Mouse (Mus musculus) neural tube, embryonic 15.5 days (tissue): ENCODE data around the gene Osmr. TPM values are rescaled to one million over a fixed set of nuclear protein-coding genes. Genes with fewer than 3 reads are reported as not detected.
"Not testable (repeated sequence)": the region's sequence is repeated elsewhere in the genome, so short reads cannot be mapped to it uniquely, and the experiment has no call there.

Experiments used
- ATAC-seq: fragments of 200-750 bp; cut with Nextera tagmentation; 2 replicates; pipeline ENCODE4 v1.8.0; 2017; ENCODE audit warnings: mild to moderate bottlenecking, moderate TSS enrichment, moderate library complexity; ENCODE audit not compliant: low FRiP score
- H3K27ac ChIP-seq: fragments of 300-500 bp; sonication (generic); replicated peaks from 2 replicates; pipeline ENCODE4 v1.5.1; 2015; ENCODE audit warnings: mild to moderate bottlenecking, inconsistent platforms
- H3K27me3 ChIP-seq: fragments of 300-500 bp; sonication (generic); replicated peaks from 2 replicates; pipeline ENCODE4 v1.6.1; 2015; ENCODE audit warnings: inconsistent platforms
- H3K36me3 ChIP-seq: fragments of 300-500 bp; sonication (generic); 2 replicates; pipeline ENCODE4 v1.6.1; 2015; ENCODE audit warnings: inconsistent platforms
- H3K4me1 ChIP-seq: fragments of 300-500 bp; sonication (generic); 2 replicates; pipeline ENCODE4 v1.6.1; 2015; ENCODE audit warnings: inconsistent platforms
- H3K4me2 ChIP-seq: fragments of 300-500 bp; sonication (generic); 2 replicates; pipeline ENCODE4 v1.6.1; 2015; ENCODE audit warnings: inconsistent platforms, mild to moderate bottlenecking, moderate library complexity
- H3K4me3 ChIP-seq: fragments of 300-500 bp; sonication (generic); replicated peaks from 2 replicates; pipeline ENCODE4 v1.5.1; 2015; ENCODE audit warnings: mild to moderate bottlenecking, inconsistent platforms
- H3K9ac ChIP-seq: fragments of 300-500 bp; sonication (generic); replicated peaks from 2 replicates; pipeline ENCODE4 v1.6.1; 2015; ENCODE audit warnings: mild to moderate bottlenecking, inconsistent platforms
- H3K9me3 ChIP-seq: fragments of 300-500 bp; sonication (generic); replicated peaks from 2 replicates; pipeline ENCODE4 v1.6.1; 2016; ENCODE audit warnings: inconsistent platforms
- WGBS: fragments of 180-500 bp; shearing (Covaris S2); methylation state at CpG from one replicate; pipeline ENCODE4 v1.1.7; 2015; ENCODE audit warnings: mixed read lengths; 5-methylcytosine and 5-hydroxymethylcytosine counted together
- polyA plus RNA-seq: library from polyadenylated mRNA; unstranded; fragments of >200 nt; fragmentation: Nextera tagmentation; extraction: Ambion mirVana; gene quantifications from 2 replicates; pipeline ENCODE4 v1.2.1, GENCODE M21; 2015

The Osmr gene
- polyA plus RNA-seq, 1 experiment from 2014 or later: 1.8 TPM

DNA sequence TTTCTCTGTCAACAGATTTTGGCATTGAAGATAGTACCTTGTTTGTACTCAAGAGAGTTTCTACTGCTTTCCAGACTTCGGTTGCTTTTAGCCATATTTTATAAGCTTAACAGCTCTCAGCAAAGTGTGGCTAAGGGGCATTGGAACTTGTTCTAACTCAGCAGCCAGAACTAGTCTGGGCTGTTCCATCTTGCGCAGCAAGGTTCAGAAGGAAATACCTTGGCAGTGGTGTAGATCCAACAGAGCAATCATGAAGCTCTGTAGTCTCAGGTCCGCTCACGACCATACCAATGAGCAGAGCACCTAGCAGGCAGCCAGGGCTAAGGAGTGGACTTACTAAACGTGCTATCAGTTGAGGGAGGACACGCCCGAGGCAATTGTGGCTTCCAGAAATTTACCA, 15.0 kb downstream of the Osmr start:
- Histone ChIP-seq H3K36me3 (no peaks in the 10 kb centered on the region), H3K27me3 (no peaks in the 10 kb centered on the region), H3K9me3 (no peaks in the 10 kb centered on the region), H3K27ac (no peak overlapping the region), H3K4me2 (no peak overlapping the region), H3K4me1 (no peaks in the 10 kb centered on the region), H3K4me3 (no peak overlapping the region), H3K9ac (no peak overlapping the region)
- WGBS: 88% methylated on average over 7 of the region's 7 CpGs
- ATAC-seq: no peak

DNA sequence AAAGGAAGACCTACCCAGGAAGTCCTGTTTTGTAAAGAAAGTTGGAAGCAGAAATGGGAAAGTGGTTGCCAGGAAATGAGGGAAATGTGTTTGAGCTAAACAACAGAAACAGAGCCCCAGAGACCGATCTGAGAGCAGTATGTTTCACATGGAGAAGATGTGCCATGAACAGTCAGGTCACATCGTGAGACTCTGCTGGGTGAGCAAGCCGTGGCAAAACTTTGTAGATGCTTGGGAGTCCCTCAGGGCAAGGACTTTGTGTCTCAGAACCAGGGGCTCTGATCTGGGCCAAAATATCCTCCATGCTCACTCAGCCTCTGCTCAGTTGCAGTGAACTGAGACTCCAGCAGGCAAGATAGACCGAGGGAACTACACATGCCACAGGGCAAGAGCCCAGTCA, 15.9 kb downstream of the Osmr start:
- H3K9ac ChIP-seq: no peak overlapping the region
- no peaks in the 10 kb centered on the region for H3K27me3 ChIP-seq
- H3K9me3 ChIP-seq: no peaks in the 10 kb centered on the region
- WGBS: 92% methylated on average over 4 of the region's 4 CpGs
- no peak for ATAC-seq
- H3K27ac ChIP-seq: no peak overlapping the region
- no peak overlapping the region for H3K4me2 ChIP-seq
- no peak overlapping the region for H3K4me3 ChIP-seq
- no peaks in the 10 kb centered on the region for H3K36me3 ChIP-seq
- no peaks in the 10 kb centered on the region for H3K4me1 ChIP-seq

DNA sequence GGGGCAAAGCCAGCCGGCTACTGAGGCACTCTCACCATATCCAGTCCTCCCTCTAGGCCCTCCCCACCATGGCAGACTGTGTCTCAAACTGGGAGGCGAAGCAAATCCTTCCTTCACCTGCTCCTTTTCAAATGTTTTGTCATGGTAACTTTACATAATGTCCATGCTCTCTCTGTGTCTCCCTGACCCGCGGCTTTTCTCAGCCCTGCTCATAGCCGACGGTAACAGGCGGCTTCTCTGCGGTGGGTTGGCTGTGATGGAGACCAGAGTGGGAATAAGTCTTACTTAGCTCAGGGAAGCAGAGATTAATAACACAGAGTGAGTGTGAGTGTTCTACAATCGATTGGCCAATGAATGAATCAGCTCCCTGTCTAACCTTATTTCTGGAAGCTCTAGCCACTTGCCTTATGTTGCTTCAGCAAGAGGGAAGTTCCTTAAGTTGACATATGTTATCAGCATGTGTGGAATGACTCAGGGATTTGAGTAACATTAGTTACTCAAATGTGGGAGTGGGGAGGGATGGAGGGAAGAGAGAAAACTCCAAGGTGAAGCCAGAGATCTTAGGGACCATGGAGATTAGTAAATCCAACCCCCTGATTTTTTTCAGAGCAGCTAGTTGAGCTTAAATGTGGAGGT, 17.4 kb downstream of the Osmr start:
- H3K4me1 ChIP-seq: no peaks in the 10 kb centered on the region
- no peaks in the 10 kb centered on the region for H3K9me3 ChIP-seq
- no peak for ATAC-seq
- H3K27ac ChIP-seq: no peak overlapping the region
- H3K4me3 ChIP-seq: no peak overlapping the region
- no peaks in the 10 kb centered on the region for H3K36me3 ChIP-seq
- 55% methylated on average over 9 of the region's 9 CpGs for WGBS
- H3K4me2 ChIP-seq: no peak overlapping the region
- H3K27me3 ChIP-seq: no peaks in the 10 kb centered on the region
- no peak overlapping the region for H3K9ac ChIP-seq

DNA sequence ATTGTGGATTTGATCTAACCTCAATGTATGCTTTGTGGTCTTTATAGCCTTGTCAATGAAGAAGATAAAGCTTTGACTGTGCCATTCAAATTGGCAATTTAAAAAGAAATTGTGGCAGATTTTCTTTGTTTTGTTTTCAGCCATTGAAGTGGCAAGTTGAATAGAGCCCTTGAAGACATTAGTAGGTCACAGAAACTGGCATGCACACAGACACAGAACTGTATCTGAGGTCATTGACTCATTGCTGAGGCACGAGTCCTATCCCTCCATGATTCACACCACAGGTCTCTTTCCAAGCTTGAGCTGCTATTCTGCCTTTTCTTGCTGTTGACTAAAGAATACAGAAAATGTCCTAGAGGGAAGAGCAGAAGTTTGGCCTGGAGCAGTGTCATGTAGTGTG, 24.9 kb downstream of the Osmr start:
- Histone ChIP-seq H3K9me3 (no peaks in the 10 kb centered on the region), H3K27ac (no peak overlapping the region), H3K36me3 (no peaks in the 10 kb centered on the region), H3K9ac (no peak overlapping the region), H3K4me3 (no peak overlapping the region), H3K4me1 (no peaks in the 10 kb centered on the region), H3K4me2 (no peak overlapping the region), H3K27me3 (no peaks in the 10 kb centered on the region)
- ATAC-seq: no peak
- WGBS: 25% methylated on average over 1 of the region's 1 CpGs

DNA sequence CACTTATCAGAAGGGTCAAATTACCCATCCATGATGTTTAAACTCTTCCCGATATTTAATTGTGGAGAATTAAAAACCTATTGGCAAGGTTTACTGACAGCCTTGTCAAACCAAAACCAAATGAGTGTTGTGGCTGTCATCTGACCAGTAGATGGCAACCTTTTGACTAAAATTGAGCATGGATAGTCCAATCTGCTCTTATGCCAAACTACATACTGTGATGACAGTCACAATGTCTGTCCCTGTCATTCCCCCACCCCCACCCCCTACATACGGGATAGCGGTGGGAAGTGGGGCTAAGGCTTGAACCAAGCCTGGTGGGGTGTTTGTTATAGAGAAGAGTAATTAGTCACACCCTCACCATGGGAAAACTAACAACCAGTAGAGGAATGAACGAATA, 34.6 kb downstream of the Osmr start:
- no peak overlapping the region for H3K27ac ChIP-seq
- H3K4me3 ChIP-seq: no peak overlapping the region
- no peaks in the 10 kb centered on the region for H3K27me3 ChIP-seq
- peak; percentile 59; the same call in 1 of the 2 replicates for ATAC-seq
- H3K9ac ChIP-seq: no peak overlapping the region
- H3K4me1 ChIP-seq: no peaks in the 10 kb centered on the region
- H3K36me3 ChIP-seq: no peaks in the 10 kb centered on the region
- no peaks in the 10 kb centered on the region for H3K9me3 ChIP-seq
- 51% methylated on average over 4 of the region's 4 CpGs for WGBS
- no peak overlapping the region for H3K4me2 ChIP-seq

DNA sequence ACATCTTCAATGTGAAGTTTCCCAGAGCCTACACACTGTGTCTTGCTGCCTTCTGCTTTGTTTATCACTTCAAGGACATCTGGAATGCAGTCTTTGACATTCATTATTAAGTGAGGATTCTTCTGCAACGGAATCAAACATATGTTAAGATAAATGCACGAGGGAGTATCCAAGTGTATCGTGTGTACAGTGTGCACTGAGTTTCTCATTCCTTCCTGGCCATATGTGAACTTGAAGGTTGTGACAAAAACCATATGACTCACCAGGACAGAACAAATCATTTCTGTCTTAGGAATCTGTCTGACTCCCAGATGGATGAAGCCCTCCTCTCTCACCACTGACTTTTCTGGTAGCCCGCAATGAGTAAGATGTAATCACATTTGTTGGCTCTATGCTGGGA, 59.0 kb downstream of the Osmr start:
- H3K9ac ChIP-seq: no peak overlapping the region
- H3K4me1 ChIP-seq: no peaks in the 10 kb centered on the region
- 0 out of 2 replicates have a peak, but pooled peaks cover 3% of the 10 kb centered on the region for H3K9me3 ChIP-seq
- no peak overlapping the region for H3K27ac ChIP-seq
- no peaks in the 10 kb centered on the region for H3K36me3 ChIP-seq
- H3K27me3 ChIP-seq: no peaks in the 10 kb centered on the region
- no peak overlapping the region for H3K4me2 ChIP-seq
- ATAC-seq: no peak
- H3K4me3 ChIP-seq: no peak overlapping the region
- WGBS: 82% methylated on average over 4 of the region's 4 CpGs

DNA sequence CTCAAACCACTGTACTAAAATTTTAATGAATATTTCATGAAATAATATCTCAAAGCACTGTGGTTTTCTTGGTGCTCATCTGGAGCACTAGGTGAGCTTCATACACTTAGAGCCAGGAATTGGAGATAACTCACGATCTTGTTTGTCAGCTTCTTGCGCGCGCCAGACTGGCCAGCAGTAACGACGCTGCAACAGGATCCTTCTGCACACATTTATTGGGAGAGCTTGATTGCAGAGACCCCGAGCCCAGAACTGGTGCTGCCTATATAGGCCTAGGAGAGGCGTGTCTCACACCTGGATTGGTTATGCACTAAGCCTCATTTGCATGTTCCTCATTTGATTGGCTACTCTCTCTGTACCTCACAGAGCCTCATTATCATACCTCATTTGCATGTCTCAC, 73.6 kb downstream of the Osmr start:
- 98% methylated on average over 8 of the region's 8 CpGs for WGBS
- H3K27ac ChIP-seq, H3K9ac ChIP-seq, ATAC-seq, H3K4me3 ChIP-seq, H3K27me3 ChIP-seq, H3K9me3 ChIP-seq, H3K4me1 ChIP-seq, H3K4me2 ChIP-seq: not testable (repeated sequence)
- H3K36me3 ChIP-seq: peaks cover 29% of the 10 kb centered on the region

DNA sequence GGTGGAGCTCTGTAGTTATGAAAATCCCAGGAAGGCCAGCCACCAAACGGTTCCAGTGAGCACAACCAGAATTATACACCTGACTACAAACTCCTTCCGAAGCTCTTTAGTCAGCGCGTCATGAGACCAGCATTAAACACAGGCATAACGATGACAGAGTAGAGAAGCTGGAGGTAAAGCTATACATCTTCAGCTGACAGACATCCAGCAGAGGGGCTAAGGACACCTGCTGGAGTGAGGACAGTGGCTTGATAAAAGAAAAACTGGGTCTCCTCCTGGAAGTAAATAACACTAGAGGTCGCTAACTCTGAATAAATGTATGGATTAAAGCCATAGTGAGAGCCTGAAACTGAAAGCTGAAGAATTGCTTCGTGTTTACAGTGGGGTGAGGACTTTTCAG, 81.9 kb downstream of the Osmr start:
- Histone ChIP-seq H3K36me3 (peaks cover 87% of the 10 kb centered on the region), H3K4me2 (no peak overlapping the region), H3K4me3 (no peak overlapping the region), H3K9ac (no peak overlapping the region), H3K27me3 (no peaks in the 10 kb centered on the region), H3K4me1 (no peaks in the 10 kb centered on the region), H3K27ac (no peak overlapping the region), H3K9me3 (no peaks in the 10 kb centered on the region)
- no peak for ATAC-seq
- WGBS: 81% methylated on average over 7 of the region's 7 CpGs

DNA sequence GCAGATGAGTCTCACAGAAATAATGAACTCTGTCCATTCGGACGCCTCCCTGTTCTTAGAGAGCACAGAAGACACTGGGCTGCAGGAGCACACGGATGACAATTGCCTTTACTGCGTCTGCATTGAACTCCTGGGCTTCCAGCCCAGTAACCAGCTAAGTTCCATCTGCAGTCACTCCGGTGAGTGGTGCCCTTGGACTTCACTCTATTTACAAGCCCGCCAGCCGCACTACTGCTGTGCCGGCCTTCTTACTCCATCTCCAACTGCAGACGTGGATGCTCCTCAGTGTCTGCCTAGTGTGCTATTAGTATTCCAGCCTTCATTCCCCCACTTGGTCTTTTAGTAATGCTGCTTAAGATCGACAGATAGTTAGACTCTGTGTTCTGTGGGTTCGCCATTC, 83.1 kb downstream of the Osmr start:
- H3K4me1 ChIP-seq: no peaks in the 10 kb centered on the region
- H3K27ac ChIP-seq: no peak overlapping the region
- H3K4me2 ChIP-seq: no peak overlapping the region
- no peaks in the 10 kb centered on the region for H3K27me3 ChIP-seq
- no peak overlapping the region for H3K9ac ChIP-seq
- no peak overlapping the region for H3K4me3 ChIP-seq
- peaks cover 85% of the 10 kb centered on the region for H3K36me3 ChIP-seq
- no peak for ATAC-seq
- 87% methylated on average over 11 of the region's 11 CpGs for WGBS
- no peaks in the 10 kb centered on the region for H3K9me3 ChIP-seq

DNA sequence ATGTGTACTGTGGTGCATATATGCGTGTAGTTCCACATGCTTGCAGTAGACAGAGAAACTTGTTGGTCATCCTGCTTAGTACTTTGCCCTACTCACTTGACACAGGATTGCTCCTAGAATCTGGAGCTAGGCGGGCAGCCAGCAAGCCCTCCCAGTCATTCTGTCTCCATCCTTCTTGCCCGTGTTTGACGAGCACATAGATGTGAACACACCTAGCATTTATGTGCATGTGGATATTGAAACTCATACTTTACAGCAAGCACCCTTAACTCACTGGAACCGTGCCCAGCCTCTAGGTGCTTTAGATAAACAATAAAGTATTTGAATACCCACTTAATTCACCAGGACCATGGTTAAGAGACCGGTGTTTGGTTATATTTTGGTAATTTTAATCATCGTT, 84.8 kb downstream of the Osmr start:
- no peak for ATAC-seq
- WGBS: 95% methylated on average over 7 of the region's 7 CpGs
- peaks cover 83% of the 10 kb centered on the region for H3K36me3 ChIP-seq

DNA sequence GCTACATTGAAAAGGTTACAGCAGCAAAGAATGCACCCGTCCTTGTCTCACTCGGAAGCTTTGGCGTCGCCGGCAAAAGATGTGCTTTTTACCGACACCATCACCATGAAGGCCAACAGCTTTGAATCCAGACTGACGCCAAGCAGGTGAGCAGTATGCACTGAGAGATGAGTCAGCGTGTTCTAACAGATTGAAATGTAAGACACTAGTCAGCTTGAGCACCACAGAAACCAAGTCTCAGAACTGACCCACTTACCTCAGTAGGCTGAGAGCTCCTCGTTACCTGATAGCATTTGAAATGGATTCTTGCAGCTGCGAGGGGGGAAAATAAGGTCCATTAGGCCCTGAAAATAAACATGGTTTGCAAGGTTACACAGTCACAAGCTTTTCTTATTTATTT, 87.5 kb downstream of the Osmr start:
- no peak overlapping the region for H3K4me2 ChIP-seq
- H3K4me1 ChIP-seq: no peaks in the 10 kb centered on the region
- peaks cover 73% of the 10 kb centered on the region for H3K36me3 ChIP-seq
- 95% methylated on average over 10 of the region's 10 CpGs for WGBS
- ATAC-seq: no peak
- no peak overlapping the region for H3K4me3 ChIP-seq
- H3K9ac ChIP-seq: no peak overlapping the region
- no peaks in the 10 kb centered on the region for H3K9me3 ChIP-seq
- no peaks in the 10 kb centered on the region for H3K27me3 ChIP-seq
- H3K27ac ChIP-seq: no peak overlapping the region

More for the DNA sequence above, 84.8 kb downstream of the Osmr start:
- H3K9me3 ChIP-seq: no peaks in the 10 kb centered on the region
- H3K4me2 ChIP-seq: no peak overlapping the region
- H3K27ac ChIP-seq: no peak overlapping the region
- no peaks in the 10 kb centered on the region for H3K4me1 ChIP-seq
- no peak overlapping the region for H3K4me3 ChIP-seq
- no peak overlapping the region for H3K9ac ChIP-seq
- H3K27me3 ChIP-seq: no peaks in the 10 kb centered on the region

DNA sequence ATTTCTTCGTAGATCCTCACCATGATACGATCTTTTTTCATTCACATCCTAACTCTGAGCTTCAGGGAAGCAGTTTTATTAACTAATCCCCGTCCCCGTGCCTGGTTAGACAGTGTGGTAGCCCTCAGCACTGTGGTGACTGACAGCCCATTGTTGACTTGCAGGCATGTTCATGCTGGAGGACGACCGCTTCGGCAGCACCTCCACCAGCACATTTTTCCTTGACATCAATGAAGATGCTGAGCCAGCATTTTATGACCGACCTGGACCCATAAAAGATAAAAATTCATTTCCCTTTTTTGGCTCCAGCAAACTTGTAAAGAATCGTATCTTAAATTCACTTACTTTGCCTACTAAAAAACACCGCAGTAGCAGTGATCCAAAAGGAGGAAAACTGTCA, 88.6 kb downstream of the Osmr start:
- Histone ChIP-seq H3K4me1 (no peaks in the 10 kb centered on the region), H3K36me3 (peaks cover 72% of the 10 kb centered on the region), H3K9me3 (no peaks in the 10 kb centered on the region), H3K4me3 (no peak overlapping the region), H3K4me2 (no peak overlapping the region), H3K27ac (no peak overlapping the region), H3K9ac (no peak overlapping the region), H3K27me3 (no peaks in the 10 kb centered on the region)
- ATAC-seq: no peak
- WGBS: 96% methylated on average over 10 of the region's 10 CpGs

DNA sequence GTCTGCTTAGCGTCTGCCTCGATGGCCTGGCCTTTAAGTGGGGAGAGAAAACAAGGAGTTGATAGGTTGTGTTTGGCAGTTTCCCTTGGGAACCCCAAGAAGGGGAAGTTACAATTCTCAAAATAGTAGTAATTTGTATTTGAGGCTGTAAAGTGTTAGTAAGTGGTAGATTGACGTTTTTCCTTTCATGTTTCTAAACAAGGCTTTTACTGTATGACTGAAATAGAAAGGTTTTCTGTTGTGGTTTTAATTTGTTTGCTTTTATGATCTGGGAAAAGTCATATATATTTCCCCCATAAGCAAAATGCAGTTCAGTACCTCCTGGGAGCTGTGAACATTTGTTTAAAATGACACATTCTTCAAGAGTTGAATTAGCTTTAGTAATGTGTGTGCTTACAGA, 102.5 kb downstream of the Osmr start:
- H3K36me3 ChIP-seq: peaks cover 71% of the 10 kb centered on the region
- H3K9me3 ChIP-seq: no peaks in the 10 kb centered on the region
- WGBS: 87% methylated on average over 3 of the region's 3 CpGs
- no peak overlapping the region for H3K27ac ChIP-seq
- H3K9ac ChIP-seq: no peak overlapping the region
- no peaks in the 10 kb centered on the region for H3K4me1 ChIP-seq
- H3K4me3 ChIP-seq: no peak overlapping the region
- no peaks in the 10 kb centered on the region for H3K27me3 ChIP-seq
- no peak overlapping the region for H3K4me2 ChIP-seq
- ATAC-seq: no peak
